Mouse (Mus musculus): ENCODE data around the gene Acad12.
"Not testable (repeated sequence)": the region's sequence is repeated elsewhere in the genome, so short reads cannot be mapped to it uniquely, and the experiment has no call there.

Acad12 gene

GRCm38 (mm10) chr5:121618592-121619513 is at the start of gene Acad12:
Gene Acad12 (minus strand): TSS chr5:121618938.
- peak; percentile 89 for DNase-seq

- DNase-seq, result no peak
Measured at GRCm38 (mm10) chr5:121668411-121668810, 49.7 kb upstream of the Acad12 start.

DNA sequence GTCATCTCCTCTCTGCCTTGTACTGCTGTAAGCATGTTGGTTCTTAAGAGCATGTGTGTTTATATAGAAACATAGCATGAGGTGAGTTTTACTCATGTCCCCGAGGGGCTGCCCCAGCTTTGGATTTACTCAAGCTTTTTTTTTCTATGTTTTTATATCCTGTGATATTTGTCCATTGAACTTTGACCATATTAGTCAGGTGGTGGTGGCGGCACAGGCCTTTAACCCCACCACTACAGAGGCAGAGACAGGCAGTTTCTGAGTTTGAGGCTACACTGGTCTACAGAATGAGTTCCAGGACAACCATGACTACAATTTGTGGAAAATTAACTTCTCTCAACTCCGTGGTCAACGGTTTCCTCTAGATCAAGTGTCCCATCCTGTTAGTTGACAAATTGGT is 48.3 kb upstream of the Acad12 start:
- DNase-seq, result no peak

- DNase-seq, result no peak
Measured at GRCm38 (mm10) chr5:121664971-121665370, 46.2 kb upstream of the Acad12 start.

DNA sequence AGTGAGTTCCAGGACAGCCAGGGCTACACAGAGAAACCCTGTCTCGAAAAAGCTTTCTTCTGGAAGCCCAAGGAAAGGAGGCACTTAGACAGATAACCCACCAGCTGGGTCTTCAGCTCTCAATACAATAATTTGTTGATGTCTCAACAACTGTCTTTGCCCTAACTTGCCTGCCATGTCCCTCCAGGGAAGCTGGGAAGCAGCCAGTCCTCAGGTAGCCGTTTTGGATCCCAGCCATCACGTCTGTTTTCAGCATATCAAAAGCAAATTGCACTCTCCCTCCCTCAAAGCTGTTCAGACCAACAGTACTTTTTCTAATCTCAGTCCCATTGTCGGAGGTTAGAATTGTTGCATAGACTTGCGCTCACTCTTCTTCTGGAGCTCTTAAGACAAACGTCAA is 45.3 kb upstream of the Acad12 start:
- DNase-seq, result peak; percentile 40

GRCm38 (mm10) chr5:121663456-121663855 is 44.7 kb upstream of the Acad12 start:
- no peak for DNase-seq

DNA sequence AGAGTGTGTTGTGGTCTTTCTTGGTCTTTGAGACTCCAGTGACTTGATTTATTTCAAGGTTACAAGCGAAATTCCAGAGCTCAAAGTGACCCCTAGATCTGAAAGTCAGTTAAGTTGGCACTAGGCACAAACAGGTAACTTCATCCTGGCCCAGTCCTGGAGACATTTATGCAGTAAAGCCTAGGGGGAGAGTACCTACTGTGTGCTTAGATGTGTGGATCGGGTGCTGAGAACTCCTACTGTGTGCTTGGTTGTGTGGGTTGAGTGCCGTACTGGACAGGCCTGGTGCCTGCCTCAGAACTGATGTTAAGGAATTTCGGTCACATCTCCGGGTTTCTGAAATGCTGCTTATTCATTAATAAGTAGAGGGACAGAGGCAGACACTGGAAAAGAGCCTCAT is 42.8 kb upstream of the Acad12 start:
- peak; percentile 32 for DNase-seq

DNA sequence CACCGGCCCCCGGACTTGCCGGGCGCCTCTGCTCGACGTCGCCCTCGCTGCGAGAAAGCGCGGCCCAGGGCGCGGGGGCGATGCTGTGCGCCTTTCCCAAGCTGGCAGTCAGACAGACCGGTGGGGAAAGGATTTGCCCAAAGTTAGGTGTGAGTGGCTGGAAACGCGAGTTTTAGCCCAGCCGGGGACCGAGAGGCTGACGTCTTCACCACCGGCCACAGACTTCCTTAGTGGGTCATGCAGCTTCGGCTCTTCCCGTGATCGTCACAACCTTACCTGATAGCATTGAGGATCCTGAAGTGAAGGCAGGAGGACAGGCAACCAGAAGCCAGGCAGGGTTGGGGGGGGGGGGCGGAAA is 42.1 kb upstream of the Acad12 start:
- no peak for DNase-seq

- peak; percentile 97 for DNase-seq
Measured at GRCm38 (mm10) chr5:121660059-121660896, 41.5 kb upstream of the Acad12 start, which contains the start of the genes Acad10 and Brap. Gene Acad10 (minus strand): TSS chr5:121660514. Gene Brap (plus strand): TSS chr5:121660563.

DNA sequence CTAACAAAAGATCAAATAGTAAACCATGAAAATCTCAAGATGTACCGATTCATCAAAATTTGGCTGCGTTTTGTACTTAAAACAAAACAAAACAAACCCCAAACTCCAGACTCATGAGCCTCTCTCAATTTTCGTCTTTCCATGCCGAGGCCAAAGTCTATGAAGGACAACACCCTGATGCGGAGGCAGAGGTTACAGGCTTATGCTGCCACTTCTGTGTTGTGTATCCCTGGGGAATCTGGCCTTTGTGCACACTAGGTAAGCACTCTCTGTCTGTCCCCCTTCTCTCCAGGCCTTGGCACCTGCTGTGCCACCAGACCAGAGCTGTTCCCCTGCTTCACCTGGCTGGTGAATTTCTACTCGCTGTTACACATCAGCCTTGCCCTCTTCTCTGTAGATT is 38.9 kb upstream of the Acad12 start:
- not testable (repeated sequence) for DNase-seq

DNA sequence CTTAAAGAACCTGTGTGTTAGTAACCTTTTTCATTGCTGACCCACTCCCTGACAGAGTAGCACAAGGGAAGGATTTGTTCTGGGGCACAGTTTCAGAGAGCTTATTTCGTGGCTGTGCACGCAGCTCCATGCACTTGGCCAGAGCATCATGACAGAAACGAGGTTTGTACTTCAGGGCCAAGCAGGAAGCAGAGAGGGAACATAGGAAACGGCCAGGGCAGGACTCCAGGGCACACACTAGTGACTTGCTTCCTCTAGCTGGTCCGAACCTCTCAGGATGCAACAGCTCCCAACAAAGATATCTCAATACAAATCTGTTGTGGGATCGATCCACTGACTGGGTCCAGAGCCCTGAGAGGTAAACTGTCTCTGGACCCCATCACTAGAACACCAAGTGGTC is 38.1 kb upstream of the Acad12 start:
- DNase-seq, result not testable (repeated sequence)

- no peak for DNase-seq
Measured at GRCm38 (mm10) chr5:121654526-121654925, 35.8 kb upstream of the Acad12 start.

GRCm38 (mm10) chr5:121649134-121649533 is 30.4 kb upstream of the Acad12 start:
- no peak for DNase-seq

GRCm38 (mm10) chr5:121639601-121640000 is 20.9 kb upstream of the Acad12 start:
- DNase-seq, result no peak

DNA sequence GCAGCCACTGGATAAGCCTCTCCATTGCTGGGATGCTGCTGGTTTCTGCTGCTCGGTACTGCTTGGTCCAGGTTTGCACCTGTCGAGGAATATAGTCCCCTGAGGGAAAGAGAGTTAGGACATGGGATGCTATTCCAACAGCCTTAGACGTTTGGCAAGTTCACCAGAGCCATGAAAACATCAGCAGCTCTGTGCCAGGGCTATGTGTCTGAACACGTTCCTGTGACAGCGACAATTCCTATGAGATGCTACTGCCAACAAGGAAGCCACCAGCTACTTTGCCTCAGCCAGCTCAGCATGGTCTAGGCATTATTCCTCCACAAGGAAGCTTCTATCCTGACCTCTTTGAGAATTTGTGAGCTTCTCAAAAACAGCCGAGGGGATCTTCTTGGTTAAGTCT is 18.6 kb upstream of the Acad12 start:
- no peak for DNase-seq

GRCm38 (mm10) chr5:121634668-121635067 is 15.9 kb upstream of the Acad12 start:
- DNase-seq, result no peak

DNA sequence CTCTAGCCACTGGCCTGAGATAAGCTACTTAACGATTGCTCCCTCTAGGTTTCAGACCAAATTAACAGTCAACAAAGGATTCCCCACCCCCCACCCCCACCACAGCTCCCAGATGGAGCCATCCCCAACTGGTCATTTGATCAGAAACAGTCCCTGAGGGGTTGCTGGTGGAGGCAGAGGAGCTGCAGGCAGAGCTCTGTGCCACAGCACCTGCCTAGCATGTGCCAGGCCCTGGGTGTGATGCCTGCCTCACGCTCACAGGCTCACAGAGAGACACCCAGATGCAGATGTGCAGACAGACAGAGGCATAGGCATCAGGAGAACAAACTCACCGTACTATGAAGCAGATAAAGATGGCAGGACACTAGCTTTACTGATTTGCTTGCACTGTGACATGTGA is 14.1 kb upstream of the Acad12 start:
- DNase-seq, result no peak

- DNase-seq, result not testable (repeated sequence)
Measured at GRCm38 (mm10) chr5:121631106-121631647, 12.4 kb upstream of the Acad12 start.

DNA sequence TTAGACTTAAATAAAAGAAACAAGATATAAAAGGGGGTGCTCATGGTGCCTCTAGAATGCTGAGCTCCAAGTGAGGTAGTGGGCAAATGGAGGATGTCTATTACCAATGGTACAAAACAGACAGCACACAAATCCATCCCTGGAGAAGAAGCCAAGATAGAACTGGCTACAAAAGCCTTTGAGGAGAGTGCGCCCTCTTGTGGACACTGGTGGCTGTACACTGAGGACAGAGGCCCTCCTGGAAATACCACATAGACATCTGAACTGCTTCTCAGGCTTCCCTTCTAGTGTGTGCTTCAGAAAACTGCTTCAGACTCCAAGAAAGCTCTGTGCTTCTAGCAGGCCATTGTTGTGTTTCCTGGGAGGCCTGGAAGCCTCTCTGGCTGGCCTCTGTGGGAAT is 9.1 kb upstream of the Acad12 start:
- DNase-seq, result peak; percentile 59

DNA sequence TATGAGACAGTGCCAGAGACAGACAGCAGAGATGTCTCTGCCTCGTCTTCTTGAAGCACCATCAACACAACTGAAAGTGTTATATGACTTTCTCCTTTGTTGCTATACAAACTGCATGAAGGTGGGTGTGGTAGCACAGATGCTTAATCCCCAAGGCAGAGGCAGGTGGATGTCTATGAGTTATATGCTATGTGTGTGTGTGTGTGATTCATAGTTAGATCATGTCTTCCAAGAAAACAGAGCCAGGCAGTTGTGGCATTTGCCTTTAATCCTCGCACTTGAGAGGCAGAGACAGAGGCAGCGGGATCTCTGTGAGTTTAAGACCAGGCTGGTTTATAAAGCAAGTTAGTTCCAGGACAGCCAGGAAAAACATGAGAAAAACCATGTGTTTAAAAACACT is 4.5 kb upstream of the Acad12 start:
- no peak for DNase-seq

GRCm38 (mm10) chr5:121621102-121621501 is 2.4 kb upstream of the Acad12 start:
- no peak for DNase-seq

DNA sequence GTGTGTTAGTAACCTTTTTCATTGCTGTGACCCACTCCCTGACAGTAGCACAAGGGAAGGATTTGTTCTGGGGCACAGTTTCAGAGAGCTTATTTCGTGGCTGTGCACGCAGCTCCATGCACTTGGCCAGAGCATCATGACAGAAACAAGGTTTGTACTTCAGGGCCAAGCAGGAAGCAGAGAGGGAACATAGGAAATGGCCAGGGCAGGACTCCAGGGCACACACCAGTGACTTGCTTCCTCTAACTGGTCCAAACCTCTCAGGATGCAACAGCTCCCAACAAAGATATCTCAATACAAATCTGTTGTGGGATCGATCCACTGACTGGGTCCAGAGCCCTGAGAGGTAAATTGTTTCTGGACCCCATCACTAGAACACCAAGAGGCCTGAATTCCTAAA is 3.8 kb downstream of the Acad12 start:
- DNase-seq, result not testable (repeated sequence)

GRCm38 (mm10) chr5:121612036-121612435 is 6.7 kb downstream of the Acad12 start:
- DNase-seq, result no peak

Measured in cerebellum, adult 9-11 months (tissue).